Mouse (Mus musculus) megakaryocyte progenitor cell, adult 5-6 weeks (primary cell): ENCODE results near the gene Mst1. TPM values are rescaled to one million over a fixed set of nuclear protein-coding genes. Genes with fewer than 3 reads are reported as not detected.

Source experiments
- ATAC-seq: replicated peaks from 2 replicates; pipeline ENCODE4 v1.8.0; 2016; ENCODE audit warnings: mild to moderate bottlenecking, moderate TSS enrichment, inconsistent platforms; ENCODE audit not compliant: poor library complexity
- total RNA-seq, 2 experiments: library from RNA; stranded (forward) in 1 of 2; stranded (reverse) in 1 of 2; fragments of 157-497, 149-512 nt in 1 of 2; fragments of 200-1000 nt in 1 of 2; gene quantifications; 2 replicates each; pipeline versions ENCODE4 v1.2.3 to v1.2.4; 2015 to 2017

Mst1 gene
- total RNA-seq, 2 experiments from 2014 or later, result 0.37 to 3.1 TPM

GRCm38 (mm10) chr9:108056361-108057261 lies 23.6 kb upstream of the Mst1 start:
- ATAC-seq, result no peak

GRCm38 (mm10) chr9:108057262-108057562 lies 23.0 kb upstream of the Mst1 start:
- no peak for ATAC-seq

GRCm38 (mm10) chr9:108058291-108058690 lies 21.9 kb upstream of the Mst1 start:
- ATAC-seq, result no peak

- no peak for ATAC-seq
Observed at GRCm38 (mm10) chr9:108062142-108062541, 18.1 kb upstream of the Mst1 start.

- no peak for ATAC-seq
Observed at GRCm38 (mm10) chr9:108063361-108063760, 16.9 kb upstream of the Mst1 start.

GRCm38 (mm10) chr9:108065491-108066011 lies 14.7 kb upstream of the Mst1 start:
- peak; percentile 89 for ATAC-seq

- ATAC-seq, result no peak
Observed at GRCm38 (mm10) chr9:108067199-108067598, 13.0 kb upstream of the Mst1 start.

GRCm38 (mm10) chr9:108067900-108068299 lies 12.3 kb upstream of the Mst1 start:
- peak; percentile 87 for ATAC-seq

- no peak for ATAC-seq
Observed at GRCm38 (mm10) chr9:108069007-108069406, 11.2 kb upstream of the Mst1 start.

GRCm38 (mm10) chr9:108069529-108069928 lies 10.7 kb upstream of the Mst1 start:
- no peak for ATAC-seq

- no peak for ATAC-seq
Observed at GRCm38 (mm10) chr9:108071801-108072200, 8.4 kb upstream of the Mst1 start.

GRCm38 (mm10) chr9:108072481-108072924 lies 7.7 kb upstream of the Mst1 start:
- no peak for ATAC-seq

- no peak for ATAC-seq
Observed at GRCm38 (mm10) chr9:108073141-108073930, 6.9 kb upstream of the Mst1 start.

- ATAC-seq, result no peak
Observed at GRCm38 (mm10) chr9:108082549-108082948, 2.3 kb downstream of the Mst1 start.

- ATAC-seq, result peak; percentile 52
Observed at GRCm38 (mm10) chr9:108082988-108083431, 2.8 kb downstream of the Mst1 start, which contains the start of gene Rnf123. Rnf123 (minus strand) TSS chr9:108083346.

- ATAC-seq, result 0 out of 2 replicates have a peak, but pooled peaks have one; percentile 6
Observed at GRCm38 (mm10) chr9:108083561-108083960, 3.3 kb downstream of the Mst1 start.

- no peak for ATAC-seq
Observed at GRCm38 (mm10) chr9:108085261-108085660, 5.0 kb downstream of the Mst1 start.

GRCm38 (mm10) chr9:108090611-108091120 lies 10.4 kb downstream of the Mst1 start:
- ATAC-seq, result no peak

- no peak for ATAC-seq
Observed at GRCm38 (mm10) chr9:108093586-108093985, 13.3 kb downstream of the Mst1 start.

- ATAC-seq, result peak; percentile 79
Observed at GRCm38 (mm10) chr9:108094184-108094941, 14.1 kb downstream of the Mst1 start, which contains the start of gene Apeh. Apeh (minus strand) TSS chr9:108094606.
